Mouse (Mus musculus) limb, embryonic 14.5 days (tissue): ENCODE measurements around the gene Senp6. TPM values are rescaled to one million over a fixed set of nuclear protein-coding genes. Genes with fewer than 3 reads are reported as not detected.
"Not testable (repeated sequence)": the region's sequence is repeated elsewhere in the genome, so short reads cannot be mapped to it uniquely, and the experiment has no call there.

Source experiments
- ATAC-seq: fragments of 200-750 bp; cut with Nextera tagmentation; 2 replicates; pipeline ENCODE4 v1.8.0; 2017; ENCODE audit warnings: low read depth, moderate number of reproducible peaks, moderate TSS enrichment; ENCODE audit not compliant: low FRiP score
- DNase-seq: peaks from one replicate; pipeline ENCODE4 v3.0.0-alpha.2; 2015; ENCODE audit warnings: low spot score
- H3K27ac ChIP-seq: fragments of 300-500 bp; sonication (generic); replicated peaks from 2 replicates; pipeline ENCODE4 v1.5.1; 2014; ENCODE audit warnings: low read depth, mild to moderate bottlenecking, low read length, moderate library complexity, mixed read lengths
- H3K27me3 ChIP-seq: fragments of 300-500 bp; sonication (generic); 2 replicates; pipeline ENCODE4 v1.6.1; 2014; ENCODE audit warnings: low read length, mixed read lengths; ENCODE audit not compliant: control insufficient read depth, insufficient read depth
- H3K36me3 ChIP-seq: fragments of 300-500 bp; sonication (generic); 2 replicates; pipeline ENCODE4 v1.6.1; 2014; ENCODE audit warnings: mild to moderate bottlenecking, low read length, moderate library complexity, mixed read lengths; ENCODE audit not compliant: control insufficient read depth, insufficient read depth
- H3K4me1 ChIP-seq: fragments of 300-500 bp; sonication (generic); 2 replicates; pipeline ENCODE4 v1.6.1; 2014; ENCODE audit warnings: antibody characterized with exemption, low read length, mixed read lengths; ENCODE audit not compliant: control insufficient read depth, insufficient read depth
- H3K4me2 ChIP-seq: fragments of 300-500 bp; sonication (generic); replicated peaks from 2 replicates; pipeline ENCODE4 v1.6.1; 2014; ENCODE audit warnings: low read depth, mild to moderate bottlenecking, low read length, moderate library complexity; ENCODE audit not compliant: severe bottlenecking
- H3K4me3 ChIP-seq: fragments of 300-500 bp; sonication (generic); replicated peaks from 2 replicates; pipeline ENCODE4 v1.5.1; 2014; ENCODE audit warnings: low read length
- H3K9ac ChIP-seq: fragments of 300-500 bp; sonication (generic); 2 replicates; pipeline ENCODE4 v1.6.1; 2014; ENCODE audit warnings: mild to moderate bottlenecking, low read depth, low read length, moderate library complexity; ENCODE audit not compliant: severe bottlenecking
- H3K9me3 ChIP-seq: fragments of 300-500 bp; sonication (generic); 2 replicates; pipeline ENCODE4 v1.6.1; 2016; ENCODE audit warnings: low read length; ENCODE audit not compliant: control insufficient read depth
- POLR2A ChIP-seq: fragments of 200-500 bp; IDR thresholded peaks from 2 replicates; pipeline ENCODE4 v1.8.0; 2012; ENCODE audit warnings: inconsistent platforms, mild to moderate bottlenecking, moderate library complexity, borderline replicate concordance; ENCODE audit not compliant: insufficient read depth, insufficient read length; ENCODE audit errors: extremely low read depth
- WGBS: fragments of 180-500 bp; shearing (Covaris S2); extraction: QIAGEN DNeasy Blood & Tissue Kit; methylation state at CpG from one replicate; pipeline ENCODE4 v1.1.7; 2014; 5-methylcytosine and 5-hydroxymethylcytosine counted together
- polyA plus RNA-seq, 2 experiments: library from polyadenylated mRNA; depleted of rRNA in 1 of 2; stranded (reverse) in 1 of 2; unstranded in 1 of 2; fragments of >200 nt; fragmentation: Nextera tagmentation in 1 of 2; extraction: Ambion mirVana in 1 of 2; gene quantifications; 2 replicates each; pipeline versions ENCODE4 v1.2.1 to v1.2.3; 2012 to 2014

Senp6 gene
- polyA plus RNA-seq, 2 experiments: 72.9 to 80.8 TPM

DNA sequence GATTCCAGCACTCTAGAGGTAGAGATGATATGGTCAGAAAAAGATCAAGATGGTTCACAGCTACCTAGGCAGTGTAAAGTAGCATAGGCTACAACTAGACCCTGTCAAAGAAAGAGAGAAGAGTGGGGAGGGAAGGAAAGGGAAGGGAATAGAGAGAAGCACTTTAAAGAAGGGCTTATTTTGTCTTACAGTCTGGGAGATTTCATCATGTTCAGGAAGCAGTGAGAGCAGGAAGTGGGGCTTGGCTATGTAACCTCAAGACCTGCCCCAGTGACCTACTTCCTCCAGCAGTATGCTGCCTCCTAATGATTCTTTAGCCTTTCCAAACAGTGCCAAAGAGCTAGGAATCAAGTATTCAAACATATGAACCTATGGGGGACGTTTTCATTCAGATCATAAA, 14.2 kb downstream of the Senp6 start:
- Histone ChIP-seq H3K36me3 (no peaks in the 10 kb centered on the region), H3K4me1 (peaks cover 17% of the 10 kb centered on the region), H3K9me3 (no peaks in the 10 kb centered on the region), H3K27me3 (no peaks in the 10 kb centered on the region), H3K9ac (no peak overlapping the region), H3K27ac (no peak overlapping the region), H3K4me3 (no peak overlapping the region), H3K4me2 (no peak overlapping the region)
- WGBS: 85% methylated on average over 1 of the region's 1 CpGs
- ATAC-seq (no peak), DNase-seq (no peak)
- no peak for TF ChIP-seq POLR2A

DNA sequence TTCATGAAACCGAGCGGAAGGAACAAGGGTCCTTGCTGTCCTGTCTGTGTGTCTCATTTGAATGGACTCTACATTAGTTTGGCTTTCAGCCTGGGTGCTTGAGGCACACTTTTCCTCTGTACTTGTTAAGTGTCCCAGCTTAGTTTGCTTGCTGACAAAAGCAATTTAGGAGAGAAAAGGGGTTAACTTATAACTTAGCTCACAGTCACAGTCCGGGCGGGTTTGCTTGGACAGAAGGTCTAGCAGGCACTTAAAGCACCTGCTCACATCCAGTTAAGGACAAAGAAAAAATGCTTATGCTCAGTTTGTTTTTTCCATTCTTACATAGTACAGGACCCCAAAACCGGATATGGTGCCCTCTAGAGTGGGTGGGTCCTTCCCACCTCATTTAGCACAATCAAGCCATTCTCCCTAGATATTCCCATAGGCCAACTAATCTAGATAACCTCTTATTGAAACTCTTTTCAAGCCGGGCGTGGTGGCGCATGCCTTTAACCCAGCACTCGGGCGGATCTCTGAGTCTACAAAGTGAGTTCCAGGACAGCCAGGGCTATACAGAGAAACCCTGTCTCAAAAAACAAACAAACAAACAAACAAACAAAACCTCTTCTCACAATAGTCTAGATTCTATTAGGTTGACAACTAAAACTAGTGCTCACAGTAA, 17.9 kb downstream of the Senp6 start:
- H3K27ac ChIP-seq: no peak overlapping the region
- ATAC-seq: no peak
- WGBS: 73% methylated on average over 10 of the region's 10 CpGs

DNA sequence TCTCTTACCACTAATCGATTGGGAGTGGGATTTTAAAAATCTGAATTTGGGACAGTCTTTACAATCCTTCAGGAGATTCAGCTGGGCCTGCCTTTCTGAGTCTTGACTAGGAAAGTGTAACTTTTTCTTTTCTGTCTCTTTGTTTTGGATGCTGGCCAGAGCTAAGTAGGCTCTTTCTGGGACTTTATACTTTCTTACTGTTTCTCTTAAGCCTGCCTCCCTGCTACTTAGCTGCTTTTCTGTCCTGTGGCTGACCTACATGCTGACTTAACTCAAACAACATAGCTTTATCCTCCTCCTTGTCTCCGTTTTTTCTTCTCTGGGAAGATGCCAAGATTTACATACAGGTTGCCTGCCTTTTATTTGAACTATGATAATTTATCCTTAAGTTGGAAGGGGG, 19.0 kb downstream of the Senp6 start:
- TF ChIP-seq POLR2A: no peak
- H3K9me3 ChIP-seq: no peaks in the 10 kb centered on the region
- H3K4me3 ChIP-seq: no peak overlapping the region
- H3K27ac ChIP-seq: no peak overlapping the region
- no peak overlapping the region for H3K4me2 ChIP-seq
- no peaks in the 10 kb centered on the region for H3K27me3 ChIP-seq
- H3K4me1 ChIP-seq: peaks cover 22% of the 10 kb centered on the region
- no peak overlapping the region for H3K9ac ChIP-seq
- H3K36me3 ChIP-seq: no peaks in the 10 kb centered on the region; the same call in 1 of the 2 replicates
- 60% methylated on average over 2 of the region's 2 CpGs for WGBS
- DNase-seq (peak; percentile 29), ATAC-seq (no peak)

More for the DNA sequence above, 17.9 kb downstream of the Senp6 start:
- Histone ChIP-seq H3K9ac (no peak overlapping the region), H3K36me3 (no peaks in the 10 kb centered on the region), H3K4me1 (peaks cover 22% of the 10 kb centered on the region), H3K4me3 (no peak overlapping the region), H3K27me3 (no peaks in the 10 kb centered on the region), H3K4me2 (no peak overlapping the region), H3K9me3 (no peaks in the 10 kb centered on the region)
- no peak for DNase-seq
- TF ChIP-seq POLR2A: no peak

DNA sequence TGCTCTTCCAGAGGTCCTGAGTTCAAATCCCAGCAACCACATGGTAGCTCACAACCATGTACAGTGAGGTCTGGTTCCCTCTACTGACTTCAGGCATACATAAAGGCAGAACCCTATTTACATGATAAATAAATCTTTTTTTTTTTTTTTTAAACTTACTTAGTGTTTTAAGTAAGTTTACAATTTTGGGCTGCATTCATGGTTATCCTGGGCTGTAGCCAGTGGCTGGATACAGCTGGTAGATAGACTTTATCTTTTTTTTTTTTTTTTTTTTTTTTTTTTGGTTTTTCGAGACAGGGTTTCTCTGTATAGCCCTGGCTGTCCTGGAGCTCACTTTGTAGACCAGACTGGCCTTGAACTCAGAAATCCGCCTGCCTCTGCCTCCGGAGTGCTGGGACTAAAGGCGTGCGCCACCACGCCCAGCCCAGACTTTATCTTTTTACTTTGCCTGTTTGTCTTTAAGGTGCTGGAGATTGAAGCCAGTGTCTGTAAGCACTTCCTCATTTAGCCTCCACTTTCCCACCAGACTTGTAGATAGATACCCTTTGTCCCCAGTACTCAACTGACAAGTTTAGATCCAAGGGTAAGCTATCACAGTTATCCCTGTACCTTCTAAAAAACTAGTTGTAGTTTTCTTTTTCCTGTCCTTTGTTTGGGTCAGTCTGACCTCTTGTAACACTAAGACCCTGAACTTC, 19.7 kb downstream of the Senp6 start:
- H3K9me3 ChIP-seq, H3K27me3 ChIP-seq, DNase-seq, H3K36me3 ChIP-seq, H3K9ac ChIP-seq, H3K4me3 ChIP-seq, ATAC-seq, H3K4me2 ChIP-seq, H3K27ac ChIP-seq: not testable (repeated sequence)
- peaks cover 22% of the 10 kb centered on the region for H3K4me1 ChIP-seq
- WGBS: 91% methylated on average over 6 of the region's 6 CpGs

DNA sequence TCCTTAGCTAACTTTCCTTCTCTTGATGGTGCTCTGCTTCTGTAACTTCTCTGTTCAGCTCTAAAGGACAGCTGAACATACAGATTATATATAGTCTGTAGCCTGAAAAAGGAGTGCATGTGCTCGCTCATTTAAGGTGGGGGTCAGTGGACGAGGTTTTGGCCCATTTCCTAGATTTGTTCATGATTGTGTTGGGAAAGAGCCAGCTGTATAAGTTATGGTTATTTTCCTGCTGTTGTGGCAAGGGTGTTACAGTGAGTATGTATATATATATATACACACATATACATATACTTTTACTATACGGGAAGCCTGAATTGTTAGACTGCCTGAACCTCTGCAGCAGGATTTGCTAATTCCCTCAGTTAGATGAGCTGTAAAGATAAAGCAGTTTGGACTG, 22.7 kb downstream of the Senp6 start:
- peaks cover 11% of the 10 kb centered on the region for H3K36me3 ChIP-seq
- ATAC-seq: no peak
- no peak for DNase-seq
- 41% methylated on average over 3 of the region's 3 CpGs for WGBS
- no peaks in the 10 kb centered on the region for H3K9me3 ChIP-seq
- H3K27me3 ChIP-seq: no peaks in the 10 kb centered on the region
- no peak overlapping the region for H3K4me2 ChIP-seq
- no peak for TF ChIP-seq POLR2A
- no peak overlapping the region for H3K4me3 ChIP-seq
- H3K4me1 ChIP-seq: peaks cover 20% of the 10 kb centered on the region
- no peak overlapping the region for H3K27ac ChIP-seq
- H3K9ac ChIP-seq: no peak overlapping the region
